Mouse (Mus musculus) adrenal gland, adult 8-10 months (tissue): Measurements from ENCODE around the gene Thada. TPM values are rescaled to one million over a fixed set of nuclear protein-coding genes. Genes with fewer than 3 reads are reported as not detected.
A peak's percentile ranks its signal among the peaks of the same experiment; 100 is the strongest.
"Not testable (repeated sequence)": the region's sequence is repeated elsewhere in the genome, so short reads cannot be mapped to it uniquely, and the experiment has no call there.

Source experiments
- DNase-seq: peaks from one replicate; pipeline ENCODE4 v3.0.0; 2022
- total RNA-seq, 4 experiments: library from RNA; stranded (reverse); gene quantifications; 2 replicates each; pipeline ENCODE4 v1.2.4; 2022

Thada gene
- total RNA-seq, 4 experiments from 2014 or later, result 15.7 to 32.1 (median 19.0) TPM

- no peak for DNase-seq
Measured at GRCm38 (mm10) chr17:84257927-84258532, 208.0 kb downstream of the Thada start.

- no peak for DNase-seq
Measured at GRCm38 (mm10) chr17:84256278-84256819, 209.7 kb downstream of the Thada start.

GRCm38 (mm10) chr17:84255841-84256240, 210.2 kb downstream of the Thada start:
- DNase-seq, result no peak

DNA sequence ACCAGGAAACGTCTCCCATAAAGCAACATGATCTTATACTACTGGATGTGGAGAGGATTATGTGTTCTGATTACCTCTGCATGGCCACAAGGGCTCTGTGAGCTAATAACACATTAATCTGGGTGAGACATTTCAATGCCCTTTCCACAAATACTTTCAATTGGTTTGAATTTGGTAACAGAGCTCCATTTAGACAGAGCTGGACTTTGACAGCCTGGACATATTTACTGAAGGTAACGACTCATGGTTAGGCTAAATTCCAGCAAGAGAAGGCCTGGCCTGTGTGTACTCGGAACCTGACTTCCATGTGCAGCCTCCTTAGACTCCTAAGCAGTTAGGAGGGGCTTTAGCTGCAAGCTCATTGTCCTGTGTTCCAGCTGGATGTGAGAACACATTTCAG, 214.6 kb downstream of the Thada start:
- no peak for DNase-seq

GRCm38 (mm10) chr17:84244182-84244920, 221.7 kb downstream of the Thada start:
- no peak for DNase-seq

GRCm38 (mm10) chr17:84243759-84244158, 222.2 kb downstream of the Thada start:
- no peak for DNase-seq

DNA sequence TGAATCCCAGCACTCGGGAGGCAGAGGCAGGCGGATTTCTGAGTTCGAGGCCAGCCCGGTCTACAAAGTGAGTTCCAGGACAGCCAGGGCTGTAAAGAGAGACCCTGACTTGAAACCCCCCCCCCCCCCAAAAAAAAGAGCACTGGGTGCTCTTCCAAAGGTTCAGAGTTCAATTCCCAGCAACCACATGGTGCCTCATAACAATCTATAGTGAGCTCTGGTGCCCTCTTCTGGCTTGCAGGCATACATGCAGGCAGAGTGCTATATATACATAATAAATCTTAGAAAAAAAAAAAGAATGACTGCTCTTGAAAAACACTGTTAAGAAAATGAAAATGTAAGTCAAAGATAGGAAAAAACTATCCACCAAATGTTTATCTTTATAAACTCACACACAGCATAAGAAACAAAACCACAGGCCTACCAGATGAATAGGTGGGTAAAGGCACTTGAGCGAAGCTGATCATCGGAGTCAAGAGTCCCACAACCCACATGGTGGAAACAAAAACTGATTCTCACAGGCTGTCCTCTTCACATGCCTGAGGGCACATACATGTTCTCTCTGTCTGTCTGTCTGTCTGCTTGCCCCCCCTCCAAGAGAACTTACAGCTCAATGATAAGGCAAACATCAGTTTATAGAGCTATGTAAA, 224.6 kb downstream of the Thada start:
- no peak for DNase-seq

DNA sequence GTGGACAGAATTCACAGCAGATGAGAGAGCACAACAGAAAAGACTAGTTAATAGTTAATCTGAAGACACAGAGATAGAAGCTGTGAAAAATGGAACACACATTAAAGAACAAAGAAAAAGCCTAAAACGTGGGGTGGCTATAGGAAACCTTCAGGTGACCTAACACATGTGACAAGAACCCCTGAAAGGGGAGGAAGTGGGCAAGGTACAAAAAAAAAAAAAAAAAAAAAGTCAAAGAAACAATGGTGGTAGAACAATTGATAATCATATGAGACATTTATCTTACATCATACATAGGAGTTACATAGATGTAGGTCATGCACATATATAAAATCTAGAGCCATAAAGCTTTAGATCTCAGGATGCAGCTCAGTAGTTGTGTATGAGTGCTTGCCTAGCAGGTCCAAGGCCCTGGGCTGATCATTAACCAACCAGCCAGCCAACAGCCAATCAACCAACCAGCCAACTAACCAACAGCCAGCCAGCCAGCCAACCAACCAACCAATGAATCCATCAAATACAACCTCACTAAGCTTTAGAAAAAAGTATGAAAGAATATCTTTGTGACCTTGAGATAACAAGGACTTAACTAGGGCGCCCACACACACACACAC, 226.2 kb downstream of the Thada start:
- DNase-seq, result no peak

DNA sequence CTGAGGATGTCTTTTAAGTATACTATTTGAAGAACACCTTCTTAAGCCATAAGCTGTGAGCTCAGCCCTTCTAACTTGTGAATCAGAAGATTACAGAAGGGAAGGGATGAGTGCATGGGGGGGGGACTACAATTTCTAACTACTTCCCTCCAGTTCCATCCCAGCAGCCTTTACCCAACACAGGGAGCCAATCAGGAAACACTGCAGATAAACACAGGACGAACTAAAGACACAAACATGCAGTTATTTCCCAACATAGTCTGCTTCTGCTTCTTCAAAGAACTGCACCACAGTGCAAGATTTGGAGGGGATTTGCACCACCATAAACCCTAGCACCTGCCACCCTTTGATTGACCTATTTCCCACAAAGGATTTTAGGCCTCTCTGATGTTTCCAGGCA, 227.8 kb downstream of the Thada start:
- DNase-seq, result no peak

GRCm38 (mm10) chr17:84236781-84237557, 229.0 kb downstream of the Thada start:
- DNase-seq, result no peak

DNA sequence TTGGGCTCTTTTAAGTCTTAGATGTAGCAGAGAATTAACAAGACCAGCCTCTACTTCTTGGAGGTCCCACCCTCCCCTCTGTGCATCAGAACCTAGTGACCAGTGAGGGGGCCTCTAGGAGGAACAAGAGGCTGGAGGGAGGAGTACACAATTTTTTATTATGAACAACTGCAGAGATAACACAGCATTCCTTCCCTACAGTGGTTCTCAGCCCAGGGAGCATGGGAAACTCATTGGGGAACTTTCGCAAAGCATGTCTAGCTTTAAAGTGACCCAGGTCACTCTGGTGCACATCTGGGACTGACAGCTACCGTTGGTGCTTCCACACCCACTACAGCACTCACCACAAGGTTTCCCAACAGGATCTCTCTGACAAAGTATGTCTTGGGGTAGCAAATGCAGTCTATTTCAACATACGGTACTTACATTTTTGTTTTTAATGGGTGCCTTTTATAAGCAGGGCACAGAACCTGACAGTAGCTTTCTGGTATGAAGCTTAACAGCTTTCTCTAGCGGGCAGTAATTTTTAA, 230.5 kb downstream of the Thada start:
- no peak for DNase-seq

DNA sequence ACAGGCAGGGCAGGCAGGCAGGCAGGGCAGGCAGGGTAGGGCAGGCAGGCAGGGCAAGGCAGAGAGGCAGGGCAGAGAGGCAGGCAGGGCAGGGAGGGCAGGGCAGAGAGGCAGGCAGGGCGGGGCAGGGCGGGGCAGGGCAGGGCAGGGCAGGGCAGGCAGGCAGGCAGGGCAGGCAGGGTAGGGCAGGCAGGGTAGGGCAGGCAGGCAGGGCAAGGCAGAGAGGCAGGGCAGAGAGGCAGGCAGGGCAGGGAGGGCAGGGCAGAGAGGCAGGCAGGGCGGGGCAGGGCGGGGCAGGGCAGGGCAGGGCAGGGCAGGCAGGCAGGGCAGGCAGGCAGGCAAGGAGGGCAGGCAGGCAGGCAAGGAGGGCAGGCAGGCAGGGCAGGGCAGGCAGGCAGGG, 231.2 kb downstream of the Thada start:
- not testable (repeated sequence) for DNase-seq

DNA sequence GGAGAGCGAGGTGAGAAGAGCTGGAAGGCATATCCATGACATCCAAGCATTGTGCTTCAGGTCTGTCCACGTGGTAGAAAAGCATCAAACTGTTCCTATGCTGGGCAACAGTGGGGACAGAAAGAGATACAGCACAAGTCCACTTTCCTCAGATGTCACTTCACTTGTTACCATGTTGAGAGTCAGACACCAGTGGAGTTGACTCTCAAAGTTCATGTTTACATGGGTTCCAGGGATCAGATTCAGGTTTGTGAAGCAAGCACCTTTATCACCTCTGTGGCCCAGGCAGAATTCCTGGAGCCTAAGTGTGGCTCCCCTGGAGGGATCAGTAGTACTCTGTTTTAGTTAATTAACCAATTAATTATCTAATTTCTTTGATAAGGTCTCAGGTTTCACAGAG, 232.2 kb downstream of the Thada start:
- DNase-seq, result no peak

DNA sequence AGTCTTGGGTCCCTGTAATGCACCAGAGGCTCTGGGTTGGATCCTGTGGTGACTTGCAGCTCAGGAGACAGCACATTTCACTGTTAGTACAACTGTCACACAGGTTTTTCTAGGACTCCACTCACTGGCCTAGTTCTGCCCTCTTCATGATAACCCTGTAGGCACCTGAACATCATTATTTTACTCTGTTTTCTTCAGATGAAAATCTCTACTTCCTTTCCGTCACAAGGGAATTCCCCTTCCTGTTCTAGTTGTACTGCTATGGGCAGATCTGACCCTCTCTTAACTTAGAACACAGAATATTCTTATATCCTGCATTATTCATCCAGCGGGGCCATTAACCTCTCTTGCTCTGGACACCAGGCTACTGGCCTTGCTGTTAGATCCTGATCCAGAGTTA, 234.6 kb downstream of the Thada start:
- DNase-seq, result no peak

DNA sequence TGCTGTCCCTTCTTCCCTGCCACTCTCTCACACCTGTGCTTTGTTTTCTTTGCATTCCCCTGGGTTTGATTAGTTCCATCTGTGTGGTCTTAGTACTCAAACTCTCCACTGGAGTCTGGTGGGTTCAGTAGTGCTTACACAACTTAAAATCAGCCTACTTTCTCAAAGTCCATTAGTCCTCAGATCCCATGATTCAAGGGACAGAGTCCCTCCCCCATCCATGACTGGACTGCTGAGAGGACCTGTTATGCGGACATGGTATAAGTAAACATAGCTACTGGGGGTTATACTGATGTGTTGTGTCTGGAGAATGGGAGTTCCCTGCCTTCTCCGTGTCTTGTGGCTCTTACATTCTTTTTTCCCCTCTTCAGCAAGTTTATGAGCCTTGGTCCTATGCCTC, 237.8 kb downstream of the Thada start:
- DNase-seq, result no peak

- peak; percentile 17 for DNase-seq
Measured at GRCm38 (mm10) chr17:84226681-84227080, 239.3 kb downstream of the Thada start.

DNA sequence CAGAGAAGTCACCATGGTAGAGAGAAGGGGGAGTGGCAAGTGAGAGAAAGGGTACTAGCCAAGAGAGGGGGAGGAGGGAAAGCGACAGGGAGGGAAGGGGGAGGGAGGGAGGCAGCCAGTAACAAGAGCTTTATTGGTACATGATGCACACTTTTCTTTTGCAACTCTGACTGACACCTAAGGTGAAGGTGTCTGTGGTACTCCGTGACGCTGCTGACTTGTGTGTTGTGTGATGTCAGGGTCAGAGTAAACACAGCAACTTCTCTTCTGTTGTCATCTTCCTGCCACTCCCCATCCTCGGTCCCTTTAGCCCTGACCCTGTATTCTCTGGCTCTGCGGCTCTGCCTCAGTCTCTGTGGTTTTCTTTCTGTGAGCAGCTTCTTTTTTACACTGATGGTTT, 239.8 kb downstream of the Thada start:
- no peak for DNase-seq

DNA sequence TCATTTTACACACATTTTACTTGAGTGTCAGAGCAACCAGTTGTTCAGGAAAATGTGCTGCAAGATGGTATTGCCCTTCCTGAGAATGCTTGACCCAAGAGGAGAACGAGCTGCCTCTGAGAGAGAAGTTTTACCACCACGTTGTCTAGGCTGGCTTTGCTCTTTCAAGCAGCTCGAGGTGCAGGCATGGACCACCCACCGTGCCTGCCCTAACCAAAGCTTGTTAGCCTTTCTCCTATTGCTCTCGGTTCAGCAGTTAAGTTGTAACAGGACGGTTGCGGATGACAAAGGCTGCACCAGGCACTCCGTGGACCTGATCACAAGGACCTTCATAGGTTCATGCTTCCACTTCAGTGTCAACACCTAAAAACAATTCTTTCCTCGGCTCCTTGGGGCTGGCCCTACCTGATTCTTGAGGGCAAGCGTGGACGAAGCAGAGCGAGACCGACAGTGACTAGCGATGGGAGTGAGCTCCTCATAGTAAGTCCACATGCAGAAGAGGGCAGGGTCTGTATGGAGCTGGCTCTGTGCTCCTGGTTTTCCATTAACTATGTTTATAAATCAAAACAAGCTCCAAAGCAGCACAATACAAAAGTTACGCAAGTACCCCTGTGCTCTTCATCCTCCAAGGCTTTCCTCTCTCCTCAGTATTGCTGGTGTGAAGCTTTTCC, 241.7 kb downstream of the Thada start:
- DNase-seq, result no peak

DNA sequence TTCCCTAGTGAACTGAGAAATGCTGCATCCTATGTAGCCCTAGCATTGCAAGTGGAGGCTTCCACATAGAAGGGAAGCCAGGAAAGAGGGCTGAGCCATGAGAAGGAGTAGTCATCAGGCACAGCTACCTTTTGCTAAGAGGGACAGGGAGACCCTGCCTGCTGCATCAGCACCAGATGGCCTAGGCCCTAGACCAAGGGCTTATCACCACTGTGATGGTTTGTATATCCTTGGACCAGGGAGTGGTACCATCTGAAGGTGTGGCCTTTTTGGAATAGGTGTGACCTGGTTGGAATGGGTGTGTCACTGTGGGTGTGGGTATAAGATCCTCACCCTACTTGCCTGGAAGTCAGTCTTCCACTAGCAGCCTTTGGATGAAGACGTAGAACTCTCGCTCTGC, 247.2 kb downstream of the Thada start:
- not testable (repeated sequence) for DNase-seq

DNA sequence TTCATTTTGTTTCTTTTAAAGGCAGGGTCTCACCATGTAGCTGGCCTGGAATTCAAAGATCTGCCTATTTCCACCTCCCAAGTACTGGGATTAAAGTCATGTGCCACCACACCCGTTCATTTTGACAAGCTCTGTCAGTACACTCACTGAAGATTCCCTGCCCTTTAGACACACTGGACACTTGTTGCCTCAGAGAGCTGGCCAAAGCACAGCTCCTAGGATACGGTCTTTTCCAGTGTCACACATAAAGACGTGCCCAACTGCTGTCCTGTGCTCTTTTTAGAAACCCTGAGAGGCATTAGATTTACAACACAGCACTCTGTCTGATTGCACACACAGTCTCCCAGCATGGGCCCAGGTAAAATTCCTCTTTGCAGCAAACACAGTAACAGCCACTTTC, 248.3 kb downstream of the Thada start:
- no peak for DNase-seq

DNA sequence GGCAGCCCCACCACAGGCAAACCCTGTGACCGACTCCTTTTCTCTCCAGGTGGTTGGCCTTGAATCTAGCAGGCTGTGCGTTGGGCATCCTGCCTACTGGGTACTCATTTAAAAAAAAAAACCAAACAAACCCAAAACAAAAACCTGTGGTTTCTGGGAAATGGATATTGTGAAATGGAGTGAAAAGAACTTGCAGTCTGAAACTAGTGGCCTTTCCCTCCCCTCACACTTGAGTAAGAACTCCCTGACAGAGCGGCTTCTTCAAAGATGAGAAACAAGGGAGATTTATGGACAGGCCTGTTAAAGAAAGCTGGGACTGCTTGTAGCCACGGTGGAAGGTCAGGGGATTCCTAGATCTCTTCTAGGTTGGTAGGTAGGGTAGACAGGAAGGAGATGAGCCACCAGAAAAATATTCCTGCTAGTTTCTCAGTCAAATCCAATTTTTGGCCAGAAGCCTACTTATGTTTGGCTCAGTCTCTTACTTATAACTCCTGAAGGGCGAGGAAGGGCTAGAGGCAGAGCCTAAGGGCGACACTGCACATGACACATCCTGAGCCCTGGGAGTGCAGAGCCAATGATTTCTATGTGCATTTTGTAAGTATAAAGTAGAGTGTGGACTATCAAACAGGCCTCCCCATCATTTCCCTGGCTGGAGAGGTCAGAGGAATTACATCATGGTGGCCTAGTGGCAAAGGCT, 250.6 kb downstream of the Thada start:
- peak; percentile 43 for DNase-seq
